Mouse (Mus musculus) left cerebral cortex, postnatal 14 days (tissue): ENCODE measurements around the gene Tmem50a. TPM values are rescaled to one million over a fixed set of nuclear protein-coding genes. Genes with fewer than 3 reads are reported as not detected.

Experiments
- DNase-seq, 2 experiments: peaks; one replicate each; pipeline ENCODE4 v3.0.0; 2021 to 2022; ENCODE audit warnings: low spot score in 2 of 2, mixed read lengths in 1 of 2
- intact Hi-C: fragments of 180-260 bp; cut with DNase I; formaldehyde crosslinking; loops from one replicate; pipeline ENCODE4 v1.15.1; 2025
- total RNA-seq, 2 experiments: library from RNA; stranded (reverse); gene quantifications; 2 replicates each; pipeline ENCODE4 v1.2.3; 2021

Gene Tmem50a
- total RNA-seq, 2 experiments from 2014 or later, result 125 to 129 TPM

- DNase-seq, result peak; percentile 59 to 68
- intact Hi-C loops, result no loop called here
Observed at GRCm38 (mm10) chr4:134892096-134892495, 22.7 kb downstream of the Tmem50a start.

- DNase-seq, result no peak
- intact Hi-C loops, result no loop called here
Observed at GRCm38 (mm10) chr4:134884364-134884763, 30.5 kb downstream of the Tmem50a start.

- no peak for DNase-seq
- intact Hi-C loops, result no loop called here
Observed at GRCm38 (mm10) chr4:134883808-134884207, 31.0 kb downstream of the Tmem50a start.

- intact Hi-C loops, result no loop called here
- DNase-seq, result peak in 1 of 2 experiments; percentile 14
Observed at GRCm38 (mm10) chr4:134883266-134883665, 31.6 kb downstream of the Tmem50a start.

GRCm38 (mm10) chr4:134880041-134880440, 34.8 kb downstream of the Tmem50a start:
- no peak for DNase-seq
- intact Hi-C loops, result no loop called here

- peak; percentile 65 to 79 for DNase-seq
- intact Hi-C loops, result loop anchor here (5.0 to 10.0 kb wide), 2 partner anchors 87 to 335 kb away; no protein-coding TSS in a partner anchor
Observed at GRCm38 (mm10) chr4:134879410-134879981, 35.3 kb downstream of the Tmem50a start.

- DNase-seq, result no peak
- intact Hi-C loops, result loop anchor here (5.0 to 10.0 kb wide), 2 partner anchors 84 to 331 kb away; no protein-coding TSS in a partner anchor
Observed at GRCm38 (mm10) chr4:134876171-134876570, 38.7 kb downstream of the Tmem50a start.

GRCm38 (mm10) chr4:134871950-134872349, 42.9 kb downstream of the Tmem50a start:
- intact Hi-C loops, result loop anchor here (10.0 kb wide), 1 partner anchor 327 kb away; no protein-coding TSS in a partner anchor
- DNase-seq, result no peak

GRCm38 (mm10) chr4:134871477-134871876, 43.3 kb downstream of the Tmem50a start:
- intact Hi-C loops, result loop anchor here (10.0 kb wide), 1 partner anchor 327 kb away; no protein-coding TSS in a partner anchor
- no peak for DNase-seq

GRCm38 (mm10) chr4:134869815-134870375, 44.9 kb downstream of the Tmem50a start:
- intact Hi-C loops, result loop anchor here (10.0 kb wide), 1 partner anchor 325 kb away; no protein-coding TSS in a partner anchor

GRCm38 (mm10) chr4:134869068-134869730, 45.6 kb downstream of the Tmem50a start:
- intact Hi-C loops, result no loop called here
- no peak for DNase-seq

More at GRCm38 (mm10) chr4:134869815-134870375, 44.9 kb downstream of the Tmem50a start:
- no peak for DNase-seq

GRCm38 (mm10) chr4:134868490-134868889, 46.3 kb downstream of the Tmem50a start:
- no peak for DNase-seq
- intact Hi-C loops, result no loop called here

- DNase-seq, result no peak
- intact Hi-C loops, result no loop called here
Observed at GRCm38 (mm10) chr4:134868065-134868464, 46.8 kb downstream of the Tmem50a start.

- DNase-seq, result no peak
- intact Hi-C loops, result no loop called here
Observed at GRCm38 (mm10) chr4:134867661-134868060, 47.2 kb downstream of the Tmem50a start.

GRCm38 (mm10) chr4:134867213-134867612, 47.6 kb downstream of the Tmem50a start:
- intact Hi-C loops, result no loop called here
- DNase-seq, result no peak

GRCm38 (mm10) chr4:134865789-134866188, 49.0 kb downstream of the Tmem50a start:
- DNase-seq, result no peak
- intact Hi-C loops, result no loop called here

- intact Hi-C loops, result no loop called here
- DNase-seq, result no peak
Observed at GRCm38 (mm10) chr4:134865340-134865739, 49.5 kb downstream of the Tmem50a start.

- intact Hi-C loops, result no loop called here
- DNase-seq, result no peak
Observed at GRCm38 (mm10) chr4:134863937-134864729, 50.7 kb downstream of the Tmem50a start, which contains the start of gene Rhd. Rhd (plus strand) TSS chr4:134864536.

GRCm38 (mm10) chr4:134862996-134863395, 51.8 kb downstream of the Tmem50a start:
- DNase-seq, result no peak

GRCm38 (mm10) chr4:134861884-134862283, 52.9 kb downstream of the Tmem50a start:
- intact Hi-C loops, result no loop called here
- no peak for DNase-seq

More at GRCm38 (mm10) chr4:134862996-134863395, 51.8 kb downstream of the Tmem50a start:
- intact Hi-C loops, result no loop called here
